Mouse (Mus musculus): Measurements from ENCODE around the gene Hfm1.

DNA sequence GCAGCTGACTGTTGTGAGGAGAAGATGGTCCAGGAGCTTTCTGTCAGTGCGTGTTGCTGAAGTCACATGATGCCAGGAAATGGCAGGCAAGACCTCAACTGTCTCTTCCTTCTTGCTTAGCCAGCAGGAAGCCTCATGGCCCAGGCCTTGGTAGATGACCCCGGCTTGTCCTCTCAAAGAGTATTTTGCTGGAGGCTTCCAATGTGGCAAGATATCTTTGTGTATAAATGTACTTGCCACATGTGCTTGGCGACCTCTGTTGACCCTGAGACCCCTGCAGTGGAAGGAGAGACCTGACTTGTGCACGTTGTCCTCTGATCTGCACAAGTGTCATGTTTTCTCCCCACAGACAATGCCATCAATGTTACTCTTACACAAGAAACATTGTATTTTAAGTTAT lies 95.3 kb downstream of the Hfm1 start:
- no peak for TF ChIP-seq CTCF (IDR thresholded peaks at IDR 0.05; ENCODE audit: low read depth)
- TF ChIP-seq EP300 (optimal IDR thresholded peaks at IDR 0.05): no peak

All from stomach, postnatal 0 days (tissue).